Mouse (Mus musculus) heart, adult 2 months (tissue): ENCODE measurements around the gene Pex7.

Source experiments
- CTCF ChIP-seq: fragments of 200-600 bp; IDR thresholded peaks from 2 replicates; pipeline ENCODE4 v1.8.1; 2022; ENCODE audit warnings: antibody characterized with exemption, mild to moderate bottlenecking, moderate library complexity
- EP300 ChIP-seq: fragments of 200-500 bp; IDR thresholded peaks from 2 replicates; pipeline ENCODE4 v1.6.1; 2011; ENCODE audit warnings: low read depth, low read length, control low read depth; ENCODE audit not compliant: insufficient read depth
- POLR2A ChIP-seq: fragments of 200-500 bp; IDR thresholded peaks from 2 replicates; pipeline ENCODE4 v1.6.1; 2011; ENCODE audit warnings: mild to moderate bottlenecking, low read depth, low read length, control low read depth; ENCODE audit not compliant: insufficient read depth

DNA sequence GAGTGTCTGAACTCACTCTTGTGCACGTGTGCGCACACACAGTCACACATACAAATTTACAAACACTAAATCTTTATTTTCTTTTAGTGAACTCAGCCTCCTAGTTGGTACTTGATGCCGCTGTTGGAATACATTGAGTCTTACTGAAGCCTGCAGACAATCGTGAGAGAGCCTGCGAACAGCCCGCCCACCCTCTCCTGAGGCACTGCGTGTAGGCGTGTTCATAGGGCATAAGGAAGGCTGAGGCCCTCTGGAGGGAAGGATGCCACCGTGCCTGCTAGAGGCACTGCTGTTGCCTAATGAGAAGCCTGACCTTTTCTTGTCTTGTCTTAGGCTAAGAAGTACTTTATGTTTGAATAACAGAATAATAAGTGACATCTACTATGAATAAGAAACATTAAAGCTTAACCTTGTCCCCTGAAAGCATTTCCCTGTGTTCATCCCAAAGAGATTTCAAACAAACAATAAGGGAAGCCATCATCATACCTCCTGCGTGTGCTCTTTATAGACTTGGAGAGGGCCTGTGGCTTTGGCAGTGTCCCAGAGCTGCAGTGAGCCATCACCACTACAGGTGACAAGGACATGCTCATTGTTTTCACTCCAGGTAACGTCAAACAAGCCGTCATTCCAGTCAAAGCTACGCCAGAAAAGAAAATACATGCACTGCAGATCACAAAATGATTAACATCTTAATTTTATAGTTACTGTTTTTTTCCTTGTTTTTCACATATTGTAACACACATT, 3.2 kb downstream of the Pex7 start:
- no peak for TF ChIP-seq CTCF
- TF ChIP-seq POLR2A = no peak
- no peak for TF ChIP-seq EP300
